Mouse (Mus musculus): ENCODE data around the gene Slc22a13. TPM values are rescaled to one million over a fixed set of nuclear protein-coding genes. Genes with fewer than 3 reads are reported as not detected.

The Slc22a13 gene
- polyA plus RNA-seq, 1 experiment, result not detected

DNA sequence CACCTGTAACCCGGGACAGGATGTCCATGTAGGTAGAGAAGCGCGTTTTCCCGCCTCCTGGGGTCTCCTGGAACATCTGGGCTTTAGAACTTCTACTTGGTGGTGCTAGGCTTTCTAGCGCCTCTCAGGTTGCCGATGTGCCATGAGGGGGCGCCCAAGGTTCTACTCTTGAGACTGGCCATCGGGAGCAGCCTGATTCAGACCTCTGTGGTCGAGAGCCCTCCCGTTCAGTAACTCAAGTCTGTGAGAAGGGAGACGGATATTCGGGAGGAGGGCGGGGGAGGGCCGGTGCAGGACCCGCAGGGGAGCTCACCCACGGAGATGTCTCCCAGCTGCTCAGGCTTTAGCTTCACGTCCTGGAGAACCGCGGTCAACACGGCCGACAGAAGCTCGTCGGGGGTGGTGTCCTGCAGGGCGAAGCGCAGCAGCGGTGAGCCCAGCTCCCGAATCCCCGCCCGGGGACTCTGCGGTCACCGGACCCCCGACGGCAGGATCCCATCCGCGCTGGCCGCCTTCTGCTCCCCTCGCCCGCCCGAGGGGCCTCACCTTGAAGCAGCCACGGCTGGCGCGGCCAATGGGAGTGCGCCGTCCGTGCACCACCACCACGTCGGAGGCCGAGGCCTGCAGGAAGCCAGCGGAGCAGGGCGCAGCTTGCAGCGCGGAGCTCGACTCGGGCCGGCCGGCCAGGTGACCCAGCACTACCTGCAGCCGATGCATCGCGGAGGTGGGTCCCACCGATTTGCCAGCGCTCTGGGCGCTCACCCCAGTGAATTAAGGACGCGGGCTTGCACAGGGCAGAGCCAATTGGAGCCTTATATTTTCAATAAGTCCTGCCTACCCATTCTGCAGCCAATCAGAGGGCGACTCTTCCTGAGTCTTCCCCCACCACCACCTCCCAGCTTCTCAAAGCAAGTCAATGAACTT lies 52.4 kb downstream of the Slc22a13 start, which contains the start of gene Acaa1b:
TSS of gene Acaa1b (minus strand) at position 816 of the 924 bp plus-strand sequence.
- no peak within 1 kb of the TSS for H3K4me3 ChIP-seq (replicated peaks; ENCODE audit: insufficient read depth, low read depth, low read length)
- DNase-seq, result peak; percentile 43 to 50
- no peak within 1 kb of the TSS for H3K27ac ChIP-seq (ENCODE audit: insufficient read depth, low read length)
- no peaks in the 10 kb centered on the region; the same call in 1 of the 2 replicates for H3K27me3 ChIP-seq (ENCODE audit: control insufficient read depth, insufficient read depth, low read length)
- no peaks in the 10 kb centered on the region for H3K4me1 ChIP-seq (ENCODE audit: control insufficient read depth, insufficient read depth, low read length)
- peak; percentile 49; the same call in 1 of the 2 replicates for TF ChIP-seq CTCF (IDR thresholded peaks at IDR 0.05; ENCODE audit: borderline replicate concordance, insufficient read depth, low read depth, low read length)
- TF ChIP-seq POLR2A (IDR thresholded peaks at IDR 0.05; ENCODE audit: borderline replicate concordance, insufficient read depth, low read length), result no peak
- 2% methylated on average over 65 of the region's 65 CpGs for WGBS

DNA sequence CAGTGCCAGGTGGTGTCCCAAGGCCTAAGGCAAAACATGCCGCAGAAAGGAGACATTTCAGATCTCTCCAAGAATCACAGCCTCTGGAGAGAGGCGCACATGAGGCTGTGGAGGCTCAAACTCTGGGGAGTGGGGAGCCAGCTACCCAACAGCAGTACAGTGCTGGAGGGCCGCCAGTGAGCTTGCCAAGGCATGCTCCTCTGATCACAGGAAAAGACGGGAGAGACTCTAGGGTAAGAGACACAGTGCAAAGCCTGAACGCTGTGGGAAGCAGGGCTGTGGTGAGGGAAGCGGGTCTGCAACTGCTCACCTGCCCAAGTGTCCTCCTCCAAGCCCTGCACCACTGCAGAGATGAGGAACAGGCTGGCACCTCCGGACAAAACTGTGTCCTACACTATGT lies 53.1 kb downstream of the Slc22a13 start:
- TF ChIP-seq CTCF (IDR thresholded peaks at IDR 0.05; ENCODE audit: borderline replicate concordance, insufficient read depth, low read depth, low read length) (no peak), POLR2A (IDR thresholded peaks at IDR 0.05; ENCODE audit: borderline replicate concordance, insufficient read depth, low read length) (no peak)
- no peaks in the 10 kb centered on the region for H3K4me1 ChIP-seq (ENCODE audit: control insufficient read depth, insufficient read depth, low read length)
- H3K27ac ChIP-seq (ENCODE audit: insufficient read depth, low read length), result no peak overlapping the region
- H3K27me3 ChIP-seq (ENCODE audit: control insufficient read depth, insufficient read depth, low read length), result no peaks in the 10 kb centered on the region; the same call in 1 of the 2 replicates
- no peak for DNase-seq
- no peak overlapping the region for H3K4me3 ChIP-seq (replicated peaks; ENCODE audit: insufficient read depth, low read depth, low read length)
- WGBS, result 23% methylated on average over 7 of the region's 7 CpGs

DNA sequence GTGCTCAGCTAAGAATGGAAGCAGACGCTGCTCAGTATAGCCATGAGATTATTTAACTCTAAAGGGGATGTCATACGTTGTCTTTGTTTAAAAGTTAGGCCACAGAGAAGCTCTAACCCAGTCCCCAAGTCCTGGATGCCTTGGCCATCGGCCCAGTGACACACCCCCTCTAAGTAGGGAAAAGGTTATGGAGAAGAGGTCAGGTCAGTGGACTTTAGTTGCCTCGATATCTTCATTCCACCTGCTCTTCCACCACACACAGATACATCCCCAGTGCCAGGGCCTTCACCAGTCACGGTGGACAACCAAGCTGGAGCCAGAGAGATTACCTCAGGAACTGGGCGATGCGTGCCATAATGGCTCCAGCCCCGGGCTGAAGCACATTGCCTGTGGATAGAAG lies 53.5 kb downstream of the Slc22a13 start:
- Histone ChIP-seq H3K4me3 (replicated peaks; ENCODE audit: insufficient read depth, low read depth, low read length) (no peak overlapping the region), H3K27ac (ENCODE audit: insufficient read depth, low read length) (no peak overlapping the region), H3K27me3 (ENCODE audit: control insufficient read depth, insufficient read depth, low read length) (no peaks in the 10 kb centered on the region; the same call in 1 of the 2 replicates), H3K4me1 (ENCODE audit: control insufficient read depth, insufficient read depth, low read length) (no peaks in the 10 kb centered on the region)
- TF ChIP-seq POLR2A (IDR thresholded peaks at IDR 0.05; ENCODE audit: borderline replicate concordance, insufficient read depth, low read length) (no peak), CTCF (IDR thresholded peaks at IDR 0.05; ENCODE audit: borderline replicate concordance, insufficient read depth, low read depth, low read length) (no peak)
- no peak for DNase-seq
- 56% methylated on average over 8 of the region's 8 CpGs for WGBS

DNA sequence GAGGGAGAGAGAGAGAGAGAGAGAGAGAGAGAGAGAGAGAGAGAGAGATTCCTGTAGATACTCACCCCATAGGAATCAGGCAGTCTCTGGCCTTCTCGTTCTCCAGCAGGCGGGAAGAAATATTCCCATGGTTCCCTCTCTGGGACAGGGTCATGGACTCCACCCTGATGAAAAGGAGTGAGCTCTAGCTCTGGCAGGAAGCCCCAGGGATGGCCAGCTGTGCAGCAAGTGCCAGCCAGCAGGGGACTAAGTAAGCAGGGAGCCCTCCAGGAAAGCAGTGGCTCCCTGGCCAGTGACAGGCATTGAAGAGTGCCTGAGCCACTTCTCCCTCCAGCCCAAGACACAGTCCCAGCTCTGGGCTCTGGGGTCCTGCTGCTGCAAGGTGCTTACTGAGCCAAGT lies 57.1 kb downstream of the Slc22a13 start:
- no peaks in the 10 kb centered on the region for H3K4me1 ChIP-seq (ENCODE audit: control insufficient read depth, insufficient read depth, low read length)
- 38% methylated on average over 2 of the region's 2 CpGs for WGBS
- no peaks in the 10 kb centered on the region; the same call in 1 of the 2 replicates for H3K27me3 ChIP-seq (ENCODE audit: control insufficient read depth, insufficient read depth, low read length)
- H3K4me3 ChIP-seq (replicated peaks; ENCODE audit: insufficient read depth, low read depth, low read length), result no peak overlapping the region
- no peak for TF ChIP-seq POLR2A (IDR thresholded peaks at IDR 0.05; ENCODE audit: borderline replicate concordance, insufficient read depth, low read length)
- no peak for TF ChIP-seq CTCF (IDR thresholded peaks at IDR 0.05; ENCODE audit: borderline replicate concordance, insufficient read depth, low read depth, low read length)
- no peak overlapping the region for H3K27ac ChIP-seq (ENCODE audit: insufficient read depth, low read length)
- no peak for DNase-seq

DNA sequence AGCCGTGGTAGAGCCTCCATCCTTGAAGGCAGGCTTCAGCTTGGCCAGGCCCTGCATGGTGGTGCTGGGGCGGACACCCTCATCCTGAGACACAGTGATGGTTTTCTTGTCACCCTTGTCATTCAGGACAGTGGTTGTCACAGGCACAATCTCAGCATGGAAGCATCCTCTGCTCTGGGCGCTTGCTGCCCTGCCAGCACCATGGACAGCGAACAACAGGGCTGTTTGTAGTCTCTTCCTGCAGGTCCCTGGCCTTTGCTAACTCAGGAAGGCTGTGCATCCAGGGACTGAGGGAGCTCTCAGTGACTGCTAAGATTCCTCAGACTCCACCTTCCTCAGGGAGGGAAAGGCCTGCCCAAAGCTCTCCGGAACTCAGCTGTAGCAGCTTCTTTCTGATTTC lies 59.3 kb downstream of the Slc22a13 start:
- Histone ChIP-seq H3K4me3 (replicated peaks; ENCODE audit: insufficient read depth, low read depth, low read length) (no peak overlapping the region), H3K27me3 (ENCODE audit: control insufficient read depth, insufficient read depth, low read length) (no peaks in the 10 kb centered on the region), H3K4me1 (ENCODE audit: control insufficient read depth, insufficient read depth, low read length) (peaks cover 2% of the 10 kb centered on the region; the same call in 1 of the 2 replicates), H3K27ac (ENCODE audit: insufficient read depth, low read length) (no peak overlapping the region)
- TF ChIP-seq POLR2A (IDR thresholded peaks at IDR 0.05; ENCODE audit: borderline replicate concordance, insufficient read depth, low read length) (no peak), CTCF (IDR thresholded peaks at IDR 0.05; ENCODE audit: borderline replicate concordance, insufficient read depth, low read depth, low read length) (no peak)
- DNase-seq, result no peak
- WGBS, result 67% methylated on average over 5 of the region's 5 CpGs

DNA sequence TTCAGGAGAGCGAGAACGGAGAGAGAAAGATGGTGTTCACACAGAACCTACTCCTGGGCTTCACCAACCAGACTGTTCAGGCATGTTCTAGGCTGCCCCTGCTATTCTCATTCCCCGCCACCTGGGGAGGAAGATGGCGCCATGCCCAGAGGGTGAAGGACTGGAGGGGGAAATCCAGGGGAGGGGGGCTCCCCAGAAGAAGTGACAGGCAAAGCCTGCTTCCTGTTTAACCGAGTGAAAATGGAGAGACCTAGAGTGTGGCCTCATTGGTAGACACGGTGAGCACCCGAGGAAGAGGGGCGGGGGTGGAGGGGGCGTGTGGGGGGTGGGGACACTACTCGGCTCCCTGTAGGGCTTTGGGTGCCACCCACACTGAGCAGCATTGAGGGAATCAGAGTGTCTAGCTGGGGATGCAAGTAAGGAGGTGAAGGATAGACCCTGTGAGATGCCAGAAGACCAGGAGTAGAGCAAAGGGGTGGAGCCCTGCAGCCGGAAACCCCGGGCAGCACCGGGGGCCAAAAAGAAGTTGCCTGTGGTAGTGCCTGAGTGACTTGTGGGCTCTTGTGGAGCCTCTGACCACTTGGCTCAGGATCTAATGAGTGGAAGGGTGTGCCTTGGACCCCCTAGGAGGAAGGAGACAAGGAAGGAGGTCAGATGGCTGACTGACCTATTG lies 62.7 kb downstream of the Slc22a13 start:
- WGBS, result 65% methylated on average over 13 of the region's 13 CpGs
- no peak for TF ChIP-seq CTCF (IDR thresholded peaks at IDR 0.05; ENCODE audit: borderline replicate concordance, insufficient read depth, low read depth, low read length)
- no peak for TF ChIP-seq POLR2A (IDR thresholded peaks at IDR 0.05; ENCODE audit: borderline replicate concordance, insufficient read depth, low read length)
- no peak overlapping the region for H3K27ac ChIP-seq (ENCODE audit: insufficient read depth, low read length)

DNA sequence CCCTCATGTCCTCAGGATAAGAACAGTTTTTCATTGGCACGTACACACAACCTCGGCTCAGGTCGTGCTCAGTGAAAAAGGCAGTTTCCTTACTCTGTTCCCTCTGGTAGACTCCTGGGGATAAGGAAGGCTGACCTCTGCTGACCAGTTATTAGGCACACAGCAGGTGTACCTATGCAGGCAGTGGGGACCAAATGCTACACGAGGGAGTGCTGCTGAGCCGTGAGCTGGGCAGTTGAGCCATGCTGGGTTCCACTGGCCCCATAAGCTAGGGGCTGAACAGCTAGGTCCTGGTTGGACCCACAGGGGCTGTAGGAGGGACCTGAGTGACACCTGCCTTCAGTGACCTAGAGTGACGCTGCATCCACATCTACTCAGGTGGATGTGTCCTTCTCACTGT lies 63.3 kb downstream of the Slc22a13 start:
- Histone ChIP-seq H3K4me3 (replicated peaks; ENCODE audit: insufficient read depth, low read depth, low read length) (no peak overlapping the region), H3K27ac (ENCODE audit: insufficient read depth, low read length) (no peak overlapping the region), H3K27me3 (ENCODE audit: control insufficient read depth, insufficient read depth, low read length) (no peaks in the 10 kb centered on the region), H3K4me1 (ENCODE audit: control insufficient read depth, insufficient read depth, low read length) (peaks cover 6% of the 10 kb centered on the region; the same call in 1 of the 2 replicates)
- DNase-seq, result no peak
- WGBS, result 47% methylated on average over 6 of the region's 6 CpGs
- TF ChIP-seq CTCF (IDR thresholded peaks at IDR 0.05; ENCODE audit: borderline replicate concordance, insufficient read depth, low read depth, low read length), result no peak
- no peak for TF ChIP-seq POLR2A (IDR thresholded peaks at IDR 0.05; ENCODE audit: borderline replicate concordance, insufficient read depth, low read length)

More for the DNA sequence above, 62.7 kb downstream of the Slc22a13 start:
- H3K4me1 ChIP-seq (ENCODE audit: control insufficient read depth, insufficient read depth, low read length), result peaks cover 6% of the 10 kb centered on the region; the same call in 1 of the 2 replicates
- no peaks in the 10 kb centered on the region for H3K27me3 ChIP-seq (ENCODE audit: control insufficient read depth, insufficient read depth, low read length)
- no peak overlapping the region for H3K4me3 ChIP-seq (replicated peaks; ENCODE audit: insufficient read depth, low read depth, low read length)
- no peak for DNase-seq

Data from cerebellum, adult 2 months (tissue).